Mouse (Mus musculus): Measurements from ENCODE around the gene Mrpl45. TPM values are rescaled to one million over a fixed set of nuclear protein-coding genes. Genes with fewer than 3 reads are reported as not detected.
"Not testable (repeated sequence)": the region's sequence is repeated elsewhere in the genome, so short reads cannot be mapped to it uniquely, and the experiment has no call there.

Gene Mrpl45
- polyA plus RNA-seq, 1 experiment from 2014 or later, result 58.4 TPM

DNA sequence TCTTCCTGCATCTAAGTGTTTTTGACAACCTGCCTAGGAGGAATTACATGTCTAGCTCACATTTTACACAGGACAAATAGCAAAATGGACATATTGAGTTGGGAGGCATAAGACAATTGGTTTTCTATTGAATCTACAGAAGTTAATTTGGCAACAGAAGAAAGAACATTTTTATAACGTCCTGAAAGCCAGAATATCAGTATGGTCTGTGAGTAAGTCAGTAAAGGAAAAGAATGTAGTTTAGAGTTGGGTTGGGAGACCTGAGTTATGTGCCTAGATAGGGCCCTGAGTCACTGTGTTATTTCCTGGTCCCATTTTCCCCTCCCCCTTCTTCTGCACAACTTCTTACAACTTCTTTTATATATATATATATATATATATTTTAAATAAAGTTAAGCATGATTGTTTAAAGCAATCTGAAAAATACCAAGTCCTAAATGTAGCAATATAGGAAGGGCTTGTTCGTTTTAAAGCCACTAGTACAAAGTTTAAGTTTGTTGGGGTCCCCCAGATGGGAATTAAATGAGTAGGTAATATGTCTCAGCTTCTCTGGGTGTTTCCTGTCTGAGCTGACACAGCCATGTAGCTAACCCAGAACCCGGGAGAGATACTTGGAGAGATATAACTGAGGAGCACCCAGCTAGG is 6.6 kb upstream of the Mrpl45 start:
- no peak for ATAC-seq (ENCODE audit: low FRiP score, low TSS enrichment)
- Histone ChIP-seq H3K4me2 (replicated peaks; ENCODE audit: low read depth, low read length) (peak overlapping the region; percentile 52), H3K27ac (ENCODE audit: low read depth, low read length) (no peak overlapping the region), H3K4me3 (ENCODE audit: low read length) (peak overlapping the region; percentile 34), H3K4me1 (ENCODE audit: control insufficient read depth, insufficient read depth, low read length) (peaks cover 14% of the 10 kb centered on the region), H3K9ac (ENCODE audit: low read depth, low read length) (no peak overlapping the region; the same call in 1 of the 2 replicates), H3K27me3 (ENCODE audit: control insufficient read depth, insufficient read depth, low read length) (no peaks in the 10 kb centered on the region), H3K9me3 (ENCODE audit: control insufficient read depth, low read length) (no peaks in the 10 kb centered on the region), H3K36me3 (ENCODE audit: control insufficient read depth, insufficient read depth, low read length) (no peaks in the 10 kb centered on the region)
- 41% methylated on average over 3 of the region's 3 CpGs for WGBS

DNA sequence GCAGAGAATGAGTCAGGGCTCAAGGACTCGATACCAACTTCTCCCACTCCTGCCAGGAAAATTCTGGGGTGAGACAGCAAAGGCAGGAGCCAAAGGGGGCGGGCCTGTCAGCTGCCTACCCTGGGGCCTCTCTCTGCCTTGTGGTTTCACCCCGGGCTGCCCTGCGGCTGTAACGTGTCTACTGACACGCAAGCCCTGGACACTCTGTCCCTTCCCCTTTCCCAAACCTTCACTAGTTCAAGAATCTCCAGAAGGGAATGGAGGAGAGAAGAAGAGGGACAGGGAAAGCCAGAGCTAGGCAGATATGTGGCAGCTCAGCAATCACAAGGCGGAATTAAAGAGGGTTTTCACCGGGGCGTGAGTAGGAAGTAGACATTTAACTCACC is 6.1 kb upstream of the Mrpl45 start:
- no peaks in the 10 kb centered on the region for H3K27me3 ChIP-seq (ENCODE audit: control insufficient read depth, insufficient read depth, low read length)
- no peak overlapping the region for H3K27ac ChIP-seq (ENCODE audit: low read depth, low read length)
- H3K9me3 ChIP-seq (ENCODE audit: control insufficient read depth, low read length), result no peaks in the 10 kb centered on the region
- peak overlapping the region; percentile 52; the same call in 1 of the 2 replicates for H3K9ac ChIP-seq (ENCODE audit: low read depth, low read length)
- peak overlapping the region; percentile 52 for H3K4me2 ChIP-seq (replicated peaks; ENCODE audit: low read depth, low read length)
- peak overlapping the region; percentile 34 for H3K4me3 ChIP-seq (ENCODE audit: low read length)
- 2% methylated on average over 9 of the region's 9 CpGs for WGBS
- ATAC-seq (ENCODE audit: low FRiP score, low TSS enrichment), result no peak
- no peaks in the 10 kb centered on the region for H3K36me3 ChIP-seq (ENCODE audit: control insufficient read depth, insufficient read depth, low read length)
- H3K4me1 ChIP-seq (ENCODE audit: control insufficient read depth, insufficient read depth, low read length), result peaks cover 14% of the 10 kb centered on the region

DNA sequence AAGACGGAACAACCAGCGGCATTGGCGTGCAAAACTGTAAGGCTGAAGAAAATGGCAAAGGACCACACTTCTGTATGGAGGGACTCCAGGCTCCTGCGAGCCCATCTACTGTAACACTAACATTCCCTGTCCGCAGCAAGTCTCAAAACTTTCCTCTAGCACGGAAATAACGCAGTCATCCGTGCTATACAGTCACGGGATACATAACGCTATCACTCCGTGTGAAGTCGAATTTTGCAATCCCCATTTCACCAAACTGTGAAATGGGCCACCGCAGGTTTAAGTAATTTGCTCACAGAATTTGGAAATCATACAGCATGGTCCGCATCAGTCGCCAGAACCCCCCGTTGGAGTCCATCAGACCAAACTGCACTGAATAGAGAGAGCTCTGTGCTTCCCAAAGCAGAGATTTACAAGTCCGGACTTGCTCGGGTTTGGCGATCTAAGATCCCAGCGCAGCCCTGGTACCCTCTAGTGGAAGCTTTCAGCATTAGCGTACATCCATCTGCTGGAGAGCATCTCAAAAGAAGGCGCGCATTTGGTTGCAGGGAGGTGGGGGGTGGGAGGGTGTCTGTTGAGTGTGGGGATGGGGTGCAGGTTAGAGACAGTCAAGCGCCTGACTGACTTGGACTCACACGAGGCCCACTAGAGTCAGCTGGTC is 5.5 kb upstream of the Mrpl45 start:
- peak; percentile 81 for ATAC-seq (ENCODE audit: low FRiP score, low TSS enrichment)
- peak overlapping the region; percentile 52; the same call in 1 of the 2 replicates for H3K9ac ChIP-seq (ENCODE audit: low read depth, low read length)
- H3K4me3 ChIP-seq (ENCODE audit: low read length), result peak overlapping the region; percentile 34
- peak overlapping the region; percentile 52 for H3K4me2 ChIP-seq (replicated peaks; ENCODE audit: low read depth, low read length)
- peaks cover 14% of the 10 kb centered on the region for H3K4me1 ChIP-seq (ENCODE audit: control insufficient read depth, insufficient read depth, low read length)
- no peak overlapping the region for H3K27ac ChIP-seq (ENCODE audit: low read depth, low read length)
- under 1% methylated on average over 25 of the region's 25 CpGs for WGBS
- H3K9me3 ChIP-seq (ENCODE audit: control insufficient read depth, low read length), result no peaks in the 10 kb centered on the region
- no peaks in the 10 kb centered on the region for H3K27me3 ChIP-seq (ENCODE audit: control insufficient read depth, insufficient read depth, low read length)
- H3K36me3 ChIP-seq (ENCODE audit: control insufficient read depth, insufficient read depth, low read length), result no peaks in the 10 kb centered on the region

DNA sequence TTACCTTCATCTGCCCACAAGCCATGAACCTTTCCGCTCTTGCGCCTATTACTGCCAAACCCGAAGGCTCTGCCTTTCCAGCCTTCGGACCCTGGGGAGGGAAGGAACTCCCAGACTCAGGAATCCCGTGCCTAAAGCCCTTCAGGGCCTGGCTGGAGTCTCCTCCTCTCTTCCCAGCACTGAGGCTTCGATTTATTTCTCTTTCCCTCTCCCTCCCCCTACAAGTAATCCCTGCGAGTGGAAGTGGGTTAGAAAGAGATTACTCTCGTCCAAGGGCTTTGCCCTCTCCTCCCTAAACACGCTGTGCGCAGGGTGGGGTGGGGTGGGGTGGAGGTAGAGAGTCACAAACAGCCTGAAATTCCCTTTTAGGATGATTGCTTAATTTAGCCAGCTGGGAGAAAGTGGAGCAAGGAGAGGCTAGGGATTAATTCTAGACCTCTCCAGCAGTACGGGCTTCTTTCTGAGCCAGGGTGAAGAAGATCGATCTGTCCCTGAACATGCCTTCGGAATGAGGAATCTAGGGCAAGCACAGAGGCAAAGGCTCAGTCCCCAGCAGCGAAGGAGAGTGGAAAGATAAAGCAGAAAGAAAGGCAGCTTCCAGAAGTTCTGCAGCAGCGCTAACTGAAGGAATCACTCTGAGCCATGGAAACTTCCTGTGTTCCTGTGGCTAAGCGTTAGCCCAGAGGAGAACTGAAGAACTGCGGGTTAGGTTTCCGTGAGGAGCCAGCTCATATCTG is 4.5 kb upstream of the Mrpl45 start:
- peak overlapping the region; percentile 24; the same call in 1 of the 2 replicates for H3K9ac ChIP-seq (ENCODE audit: low read depth, low read length)
- peak overlapping the region; percentile 6 for H3K27ac ChIP-seq (ENCODE audit: low read depth, low read length)
- peak overlapping the region; percentile 18 for H3K4me3 ChIP-seq (ENCODE audit: low read length)
- no peaks in the 10 kb centered on the region for H3K36me3 ChIP-seq (ENCODE audit: control insufficient read depth, insufficient read depth, low read length)
- WGBS, result 2% methylated on average over 18 of the region's 18 CpGs
- ATAC-seq (ENCODE audit: low FRiP score, low TSS enrichment), result no peak
- H3K9me3 ChIP-seq (ENCODE audit: control insufficient read depth, low read length), result no peaks in the 10 kb centered on the region
- no peaks in the 10 kb centered on the region for H3K27me3 ChIP-seq (ENCODE audit: control insufficient read depth, insufficient read depth, low read length)
- peaks cover 14% of the 10 kb centered on the region for H3K4me1 ChIP-seq (ENCODE audit: control insufficient read depth, insufficient read depth, low read length)
- peak overlapping the region; percentile 52 for H3K4me2 ChIP-seq (replicated peaks; ENCODE audit: low read depth, low read length)

DNA sequence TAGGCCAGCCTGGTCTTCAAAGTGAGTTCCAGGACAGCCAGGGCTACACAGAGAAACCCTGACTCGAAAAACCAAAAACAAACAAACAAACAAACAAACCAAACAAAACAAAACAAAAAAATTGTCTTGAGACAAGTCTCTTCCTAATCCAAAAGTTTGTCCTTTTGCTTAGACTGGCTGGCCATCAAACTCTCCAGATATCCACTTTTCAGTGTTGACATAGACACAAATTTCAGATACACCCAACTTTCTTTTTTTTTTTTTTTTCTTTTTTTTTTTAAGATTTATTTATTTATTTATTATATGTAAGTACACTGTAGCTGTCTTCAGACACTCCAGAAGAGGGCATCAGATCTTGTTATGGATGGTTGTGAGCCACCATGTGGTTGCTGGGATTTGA is 2.6 kb upstream of the Mrpl45 start:
- WGBS, result 88% methylated on average over 1 of the region's 1 CpGs
- ATAC-seq (ENCODE audit: low FRiP score, low TSS enrichment); H3K4me3 ChIP-seq (ENCODE audit: low read length); H3K9me3 ChIP-seq (ENCODE audit: control insufficient read depth, low read length); H3K9ac ChIP-seq (ENCODE audit: low read depth, low read length); H3K27ac ChIP-seq (ENCODE audit: low read depth, low read length); H3K4me2 ChIP-seq (replicated peaks; ENCODE audit: low read depth, low read length); H3K27me3 ChIP-seq (ENCODE audit: control insufficient read depth, insufficient read depth, low read length); H3K36me3 ChIP-seq (ENCODE audit: control insufficient read depth, insufficient read depth, low read length): not testable (repeated sequence)
- peaks cover 14% of the 10 kb centered on the region for H3K4me1 ChIP-seq (ENCODE audit: control insufficient read depth, insufficient read depth, low read length)

DNA sequence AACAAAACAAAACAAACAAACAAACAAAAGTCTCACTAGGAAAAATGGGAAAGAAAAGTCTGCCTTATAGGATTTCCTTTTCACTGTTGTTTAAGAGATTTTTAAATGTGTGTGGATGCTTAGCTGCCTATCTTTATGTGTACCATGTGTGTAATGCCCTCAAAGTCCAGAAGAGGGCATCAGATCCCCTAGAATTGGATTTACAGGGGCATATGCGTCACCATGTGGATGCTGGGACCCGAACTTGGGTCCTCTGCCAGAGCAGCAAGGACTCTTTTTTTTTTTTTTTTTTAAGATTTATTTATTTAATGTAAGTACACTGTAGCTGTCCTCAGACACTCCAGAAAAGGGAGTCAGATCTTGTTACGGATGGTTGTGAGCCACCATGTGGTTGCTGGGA is 1.4 kb upstream of the Mrpl45 start:
- Histone ChIP-seq H3K27me3 (ENCODE audit: control insufficient read depth, insufficient read depth, low read length) (no peaks in the 10 kb centered on the region), H3K27ac (ENCODE audit: low read depth, low read length) (no peak overlapping the region), H3K4me3 (ENCODE audit: low read length) (no peak overlapping the region), H3K4me1 (ENCODE audit: control insufficient read depth, insufficient read depth, low read length) (peaks cover 14% of the 10 kb centered on the region), H3K9me3 (ENCODE audit: control insufficient read depth, low read length) (no peaks in the 10 kb centered on the region), H3K4me2 (replicated peaks; ENCODE audit: low read depth, low read length) (no peak overlapping the region), H3K36me3 (ENCODE audit: control insufficient read depth, insufficient read depth, low read length) (peaks cover 4% of the 10 kb centered on the region; the same call in 1 of the 2 replicates), H3K9ac (ENCODE audit: low read depth, low read length) (no peak overlapping the region)
- 91% methylated on average over 3 of the region's 3 CpGs for WGBS
- no peak for ATAC-seq (ENCODE audit: low FRiP score, low TSS enrichment)

DNA sequence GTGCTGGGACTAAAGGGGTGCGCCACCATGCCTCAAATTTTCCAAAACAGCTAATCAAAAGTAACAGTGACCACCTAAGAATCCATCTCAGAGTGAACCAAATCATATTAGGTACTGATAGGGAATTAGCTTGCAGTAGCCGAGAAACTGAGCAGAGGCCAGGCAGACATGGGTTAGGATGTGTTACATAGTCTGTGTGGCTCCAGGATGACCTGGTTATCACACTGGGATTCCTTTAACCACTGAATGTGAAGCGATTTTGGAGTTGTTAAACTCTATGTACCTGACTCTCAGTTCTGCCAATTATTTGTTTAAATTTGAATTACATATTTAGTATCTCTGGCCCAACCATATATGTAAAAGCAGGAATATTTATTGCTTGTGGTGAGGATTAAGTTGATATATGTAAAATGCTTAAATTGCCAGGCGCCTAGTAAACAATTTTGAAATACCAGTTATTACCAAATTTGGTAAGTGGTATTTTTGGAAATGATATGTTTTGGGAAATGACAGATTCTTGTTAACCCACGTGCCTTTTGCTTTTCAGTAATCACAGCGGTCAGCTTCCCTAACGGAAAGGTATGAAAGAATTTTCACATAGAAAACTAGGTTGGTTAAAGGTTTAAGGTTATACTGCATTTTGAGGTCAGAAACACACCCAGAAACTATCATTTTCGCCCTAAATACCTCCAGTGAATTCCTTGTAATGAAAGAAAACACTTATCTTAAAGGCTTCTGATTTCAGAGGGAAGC is 589 bp upstream of the Mrpl45 start:
- H3K4me1 ChIP-seq (ENCODE audit: control insufficient read depth, insufficient read depth, low read length), result peaks cover 8% of the 10 kb centered on the region; the same call in 1 of the 2 replicates
- no peak for ATAC-seq (ENCODE audit: low FRiP score, low TSS enrichment)
- 49% methylated on average over 8 of the region's 8 CpGs for WGBS
- no peaks in the 10 kb centered on the region for H3K27me3 ChIP-seq (ENCODE audit: control insufficient read depth, insufficient read depth, low read length)
- no peaks in the 10 kb centered on the region for H3K9me3 ChIP-seq (ENCODE audit: control insufficient read depth, low read length)
- H3K4me3 ChIP-seq (ENCODE audit: low read length), result peak overlapping the region; percentile 59; the same call in 1 of the 2 replicates
- H3K36me3 ChIP-seq (ENCODE audit: control insufficient read depth, insufficient read depth, low read length), result peaks cover 8% of the 10 kb centered on the region; the same call in 1 of the 2 replicates
- H3K27ac ChIP-seq (ENCODE audit: low read depth, low read length), result no peak overlapping the region; the same call in 1 of the 2 replicates
- no peak overlapping the region for H3K9ac ChIP-seq (ENCODE audit: low read depth, low read length)
- peak overlapping the region; percentile 25; the same call in 1 of the 2 replicates for H3K4me2 ChIP-seq (replicated peaks; ENCODE audit: low read depth, low read length)

DNA sequence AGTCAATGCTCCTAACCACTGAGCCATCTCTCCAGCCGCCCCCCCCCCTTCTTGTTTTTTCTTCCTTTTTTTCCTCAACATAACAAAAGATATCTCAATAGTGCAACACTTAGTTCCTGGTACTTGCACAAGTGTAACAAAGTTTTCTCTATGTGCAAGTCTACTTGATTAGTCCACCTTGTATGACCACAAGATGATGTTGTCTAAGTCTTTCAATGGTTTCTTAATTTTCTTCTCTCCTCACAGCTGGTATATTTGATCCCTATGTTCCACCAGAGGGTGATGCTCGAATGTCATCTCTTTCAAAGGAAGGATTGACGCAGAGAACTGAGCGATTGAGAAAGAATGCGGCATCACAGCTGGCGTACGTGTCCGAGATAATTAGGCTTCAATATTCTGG is 5.7 kb downstream of the Mrpl45 start:
- Histone ChIP-seq H3K4me3 (ENCODE audit: low read length) (no peak overlapping the region), H3K9ac (ENCODE audit: low read depth, low read length) (no peak overlapping the region), H3K27ac (ENCODE audit: low read depth, low read length) (no peak overlapping the region), H3K4me2 (replicated peaks; ENCODE audit: low read depth, low read length) (no peak overlapping the region), H3K27me3 (ENCODE audit: control insufficient read depth, insufficient read depth, low read length) (no peaks in the 10 kb centered on the region), H3K9me3 (ENCODE audit: control insufficient read depth, low read length) (no peaks in the 10 kb centered on the region), H3K36me3 (ENCODE audit: control insufficient read depth, insufficient read depth, low read length) (peaks cover 44% of the 10 kb centered on the region), H3K4me1 (ENCODE audit: control insufficient read depth, insufficient read depth, low read length) (no peaks in the 10 kb centered on the region)
- 95% methylated on average over 8 of the region's 8 CpGs for WGBS
- no peak for ATAC-seq (ENCODE audit: low FRiP score, low TSS enrichment)
